Mouse (Mus musculus) lung, postnatal 0 days (tissue): ENCODE results near the gene Prickle4.

Experiments used
- CTCF ChIP-seq: IDR thresholded peaks from 2 replicates; pipeline ENCODE4 v1.5.1; 2016; ENCODE audit warnings: antibody characterized with exemption, mild to moderate bottlenecking
- EP300 ChIP-seq: IDR thresholded peaks from 2 replicates; pipeline ENCODE4 v1.6.1; 2016; ENCODE audit warnings: antibody characterized with exemption, mild to moderate bottlenecking, control low read depth

DNA sequence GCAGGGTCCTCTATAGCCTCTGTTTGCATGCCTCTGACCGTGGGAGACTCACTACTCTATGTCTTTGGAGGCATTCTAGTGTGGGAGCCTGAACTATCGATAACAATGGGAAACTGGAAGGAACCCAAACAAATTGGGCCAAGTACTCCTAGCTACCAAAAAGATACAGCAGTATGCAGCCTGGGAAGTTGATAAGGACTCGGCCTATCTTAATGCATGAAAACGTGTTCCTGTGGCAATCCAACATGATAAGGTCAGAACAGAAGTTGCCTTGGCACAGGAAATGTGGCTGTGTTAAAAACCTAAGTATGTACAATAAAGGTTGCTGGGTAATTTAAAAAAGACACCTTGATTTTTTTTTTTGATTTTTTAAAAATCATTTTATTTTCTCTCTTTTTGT, 26.6 kb upstream of the Prickle4 start:
- no peak for TF ChIP-seq EP300
- TF ChIP-seq CTCF: no peak
